Mouse (Mus musculus): ENCODE measurements around the gene Tex35. TPM values are rescaled to one million over a fixed set of nuclear protein-coding genes. Genes with fewer than 3 reads are reported as not detected.

The Tex35 gene
- polyA plus RNA-seq, 1 experiment from 2014 or later = not detected

DNA sequence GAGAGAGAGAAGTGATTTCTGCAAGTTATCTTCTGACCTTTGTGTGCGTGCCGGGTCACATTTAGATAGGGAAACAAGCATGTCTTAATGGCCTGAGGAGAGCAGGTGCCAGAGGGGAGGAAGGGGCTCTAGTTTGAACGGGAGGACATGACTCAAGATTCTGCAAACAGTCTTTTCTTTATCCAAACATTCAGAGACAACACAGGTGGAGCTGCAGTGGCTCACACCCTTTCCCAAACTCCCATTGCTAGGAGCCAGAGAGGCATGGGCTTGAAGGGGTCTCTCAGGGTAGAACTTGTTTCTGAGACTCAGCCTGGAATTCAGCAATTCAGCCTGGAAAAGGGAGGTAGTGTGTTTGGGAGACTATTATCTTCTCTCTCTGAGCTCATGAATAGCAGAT lies 15.4 kb upstream of the Tex35 start:
- DNase-seq (ENCODE audit: low spot score) = no peak
- Histone ChIP-seq H3K36me3 (replicated peaks; ENCODE audit: control insufficient read depth, insufficient read depth) (0 out of 2 replicates have a peak, but pooled peaks cover under 1% of the 10 kb centered on the region), H3K4me1 (replicated peaks; ENCODE audit: control insufficient read depth, insufficient read depth, low read length) (no peaks in the 10 kb centered on the region)

DNA sequence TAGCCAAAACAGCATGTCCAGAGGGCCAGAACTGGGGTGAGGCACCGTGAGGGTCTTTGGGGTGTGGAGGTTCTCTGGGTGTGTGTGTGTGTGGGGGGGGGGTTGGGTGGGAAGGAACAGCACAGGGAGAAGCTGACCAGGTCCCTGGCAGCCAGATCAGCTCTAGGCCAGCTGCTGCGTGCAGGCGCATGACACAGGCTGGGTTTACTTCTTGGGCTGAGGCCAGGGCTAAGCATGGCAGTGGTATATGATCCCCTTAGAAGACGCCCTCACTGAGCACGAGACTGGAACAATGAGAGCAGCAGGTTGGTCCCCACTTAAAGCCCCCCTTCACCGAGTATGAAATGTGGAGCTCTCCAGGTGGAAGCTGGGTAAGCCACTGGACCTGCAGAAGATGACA lies 10.7 kb upstream of the Tex35 start:
- Histone ChIP-seq H3K4me1 (replicated peaks; ENCODE audit: control insufficient read depth, insufficient read depth, low read length) (no peaks in the 10 kb centered on the region), H3K9ac (no peak overlapping the region), H3K27me3 (ENCODE audit: control insufficient read depth, insufficient read depth, low read length) (no peaks in the 10 kb centered on the region), H3K36me3 (replicated peaks; ENCODE audit: control insufficient read depth, insufficient read depth) (no peaks in the 10 kb centered on the region), H3K9me3 (ENCODE audit: control insufficient read depth, low read length) (no peaks in the 10 kb centered on the region), H3K27ac (no peak overlapping the region), H3K4me3 (replicated peaks; ENCODE audit: low read length) (no peak overlapping the region), H3K4me2 (replicated peaks) (no peak overlapping the region)
- WGBS = 86% methylated on average over 6 of the region's 6 CpGs
- DNase-seq (ENCODE audit: low spot score) (no peak), ATAC-seq (ENCODE audit: low FRiP score) (no peak)

More for the DNA sequence above, 15.4 kb upstream of the Tex35 start:
- Histone ChIP-seq H3K4me3 (replicated peaks; ENCODE audit: low read length) (no peak overlapping the region), H3K9me3 (ENCODE audit: control insufficient read depth, low read length) (no peaks in the 10 kb centered on the region), H3K27me3 (ENCODE audit: control insufficient read depth, insufficient read depth, low read length) (no peaks in the 10 kb centered on the region), H3K27ac (no peak overlapping the region), H3K4me2 (replicated peaks) (no peak overlapping the region), H3K9ac (no peak overlapping the region)
- ATAC-seq (ENCODE audit: low FRiP score) = no peak
- 95% methylated on average over 3 of the region's 3 CpGs for WGBS

GRCm38 (mm10) chr1:157117440-157117839 lies 9.0 kb upstream of the Tex35 start:
- H3K4me2 ChIP-seq (replicated peaks) = no peak overlapping the region
- no peak overlapping the region for H3K27ac ChIP-seq
- no peak overlapping the region for H3K4me3 ChIP-seq (replicated peaks; ENCODE audit: low read length)
- H3K36me3 ChIP-seq (replicated peaks; ENCODE audit: control insufficient read depth, insufficient read depth) = no peaks in the 10 kb centered on the region
- H3K27me3 ChIP-seq (ENCODE audit: control insufficient read depth, insufficient read depth, low read length) = no peaks in the 10 kb centered on the region
- no peaks in the 10 kb centered on the region for H3K4me1 ChIP-seq (replicated peaks; ENCODE audit: control insufficient read depth, insufficient read depth, low read length)
- DNase-seq (ENCODE audit: low spot score) (no peak), ATAC-seq (ENCODE audit: low FRiP score) (no peak)
- H3K9me3 ChIP-seq (ENCODE audit: control insufficient read depth, low read length) = no peaks in the 10 kb centered on the region
- WGBS = 91% methylated on average over 3 of the region's 3 CpGs
- no peak overlapping the region for H3K9ac ChIP-seq

DNA sequence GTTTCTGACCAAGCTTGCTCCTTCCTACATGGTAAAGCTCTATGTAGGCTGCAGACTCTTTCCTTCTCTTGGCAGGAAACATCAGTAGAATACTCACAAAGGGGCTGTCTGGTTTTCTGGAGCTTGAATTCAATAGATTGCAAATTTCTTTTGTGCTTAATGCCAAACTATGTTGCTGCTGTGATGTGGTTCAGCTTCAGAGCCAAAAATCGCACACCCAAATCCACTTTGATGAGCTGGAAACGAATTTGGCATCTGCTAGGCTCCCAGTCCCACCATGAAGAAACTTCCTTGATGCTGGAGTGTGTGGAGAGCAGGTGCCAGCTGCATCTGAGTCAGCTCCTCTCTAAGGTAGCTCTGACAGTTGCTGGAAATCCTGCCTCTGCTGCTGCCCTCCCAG lies 6.0 kb upstream of the Tex35 start:
- Histone ChIP-seq H3K4me2 (replicated peaks) (no peak overlapping the region), H3K27me3 (ENCODE audit: control insufficient read depth, insufficient read depth, low read length) (no peaks in the 10 kb centered on the region), H3K9ac (no peak overlapping the region), H3K36me3 (replicated peaks; ENCODE audit: control insufficient read depth, insufficient read depth) (no peaks in the 10 kb centered on the region), H3K4me3 (replicated peaks; ENCODE audit: low read length) (no peak overlapping the region), H3K9me3 (ENCODE audit: control insufficient read depth, low read length) (no peaks in the 10 kb centered on the region), H3K4me1 (replicated peaks; ENCODE audit: control insufficient read depth, insufficient read depth, low read length) (no peaks in the 10 kb centered on the region), H3K27ac (no peak overlapping the region)
- 69% methylated on average over 2 of the region's 2 CpGs for WGBS
- ATAC-seq (ENCODE audit: low FRiP score) (no peak), DNase-seq (ENCODE audit: low spot score) (no peak)

DNA sequence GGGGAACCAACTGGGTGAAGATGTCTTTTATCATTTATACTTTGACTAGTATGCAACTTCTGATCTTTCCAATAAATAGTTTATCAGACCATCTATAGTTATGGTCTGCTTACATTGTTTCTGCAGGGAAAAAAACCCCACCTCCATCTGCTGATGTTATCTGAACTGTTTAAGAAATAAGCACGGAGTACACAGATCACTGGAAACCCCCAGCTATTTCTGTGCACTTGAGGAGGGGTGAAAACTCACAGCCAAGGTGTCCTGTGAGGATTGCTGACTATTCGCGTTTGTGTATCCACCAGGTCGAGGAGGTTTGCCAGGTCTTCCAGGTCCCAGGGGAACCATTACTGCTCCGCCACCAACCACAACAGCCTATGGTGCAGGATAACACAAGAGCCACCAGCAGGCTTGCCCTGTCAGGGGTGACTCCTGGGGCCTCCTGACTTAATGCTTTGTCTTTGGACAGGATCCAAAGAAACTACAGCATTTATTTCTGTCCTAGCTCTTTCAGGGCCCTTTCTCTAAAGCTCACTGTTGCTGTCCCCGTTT lies 1.9 kb upstream of the Tex35 start:
- Histone ChIP-seq H3K27ac (no peak overlapping the region), H3K4me1 (replicated peaks; ENCODE audit: control insufficient read depth, insufficient read depth, low read length) (no peaks in the 10 kb centered on the region), H3K4me3 (replicated peaks; ENCODE audit: low read length) (no peak overlapping the region), H3K9me3 (ENCODE audit: control insufficient read depth, low read length) (no peaks in the 10 kb centered on the region), H3K36me3 (replicated peaks; ENCODE audit: control insufficient read depth, insufficient read depth) (no peaks in the 10 kb centered on the region), H3K4me2 (replicated peaks) (no peak overlapping the region), H3K9ac (no peak overlapping the region), H3K27me3 (ENCODE audit: control insufficient read depth, insufficient read depth, low read length) (no peaks in the 10 kb centered on the region)
- DNase-seq (ENCODE audit: low spot score) (no peak), ATAC-seq (ENCODE audit: low FRiP score) (no peak)
- WGBS = 74% methylated on average over 6 of the region's 6 CpGs

DNA sequence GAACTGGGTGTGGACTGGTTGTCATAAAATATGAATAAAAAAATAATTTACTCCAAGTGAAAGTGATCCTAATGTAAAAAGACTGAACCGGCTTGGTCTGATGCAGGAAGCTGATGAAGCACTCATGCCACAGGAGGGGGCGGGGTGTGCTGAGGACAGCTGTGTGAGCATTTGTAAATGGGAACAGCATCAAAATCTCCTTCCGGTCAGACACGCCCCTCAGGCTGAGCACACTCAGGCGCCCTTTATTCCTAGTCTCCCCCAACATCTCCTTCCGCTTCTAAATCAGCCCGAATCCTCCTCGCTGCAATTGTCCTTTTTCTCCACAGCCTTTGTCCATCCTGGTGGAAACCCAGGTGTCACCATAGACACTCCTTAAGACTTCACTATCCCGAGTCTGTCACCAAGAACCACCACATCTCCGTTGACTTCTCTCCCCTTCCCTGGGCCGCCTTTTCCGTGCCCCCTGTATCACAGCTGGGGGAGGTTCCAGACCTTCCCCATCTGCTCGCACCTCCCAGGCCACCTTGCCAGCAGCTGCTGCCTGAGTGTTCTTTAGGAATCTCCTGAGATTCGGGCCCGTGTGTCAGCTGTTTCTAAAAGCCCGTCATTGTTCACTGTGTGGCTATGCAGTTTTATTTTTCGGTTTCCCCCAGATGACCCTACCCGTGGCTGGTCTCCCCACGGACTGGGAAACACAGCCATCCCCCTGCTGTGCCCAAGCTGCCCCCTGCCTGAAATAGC lies 7.2 kb downstream of the Tex35 start:
- ATAC-seq (ENCODE audit: low FRiP score) = peak; percentile 85
- Histone ChIP-seq H3K4me3 (replicated peaks; ENCODE audit: low read length) (peak overlapping the region; percentile 14; the same call in 1 of the 2 replicates), H3K9ac (peak overlapping the region; percentile 44), H3K9me3 (ENCODE audit: control insufficient read depth, low read length) (no peaks in the 10 kb centered on the region), H3K36me3 (replicated peaks; ENCODE audit: control insufficient read depth, insufficient read depth) (no peaks in the 10 kb centered on the region), H3K27ac (peak overlapping the region; percentile 63), H3K4me1 (replicated peaks; ENCODE audit: control insufficient read depth, insufficient read depth, low read length) (peaks cover 10% of the 10 kb centered on the region), H3K4me2 (replicated peaks) (peak overlapping the region; percentile 46), H3K27me3 (ENCODE audit: control insufficient read depth, insufficient read depth, low read length) (no peaks in the 10 kb centered on the region)
- 9% methylated on average over 19 of the region's 19 CpGs for WGBS
- peak; percentile 55 for DNase-seq (ENCODE audit: low spot score)

GRCm38 (mm10) chr1:157095534-157095933 lies 12.9 kb downstream of the Tex35 start:
- H3K9ac ChIP-seq = no peak overlapping the region
- H3K36me3 ChIP-seq (replicated peaks; ENCODE audit: control insufficient read depth, insufficient read depth) = no peaks in the 10 kb centered on the region
- ATAC-seq (ENCODE audit: low FRiP score) (no peak), DNase-seq (ENCODE audit: low spot score) (no peak)
- no peak overlapping the region for H3K27ac ChIP-seq
- H3K4me1 ChIP-seq (replicated peaks; ENCODE audit: control insufficient read depth, insufficient read depth, low read length) = no peaks in the 10 kb centered on the region
- no peak overlapping the region for H3K4me3 ChIP-seq (replicated peaks; ENCODE audit: low read length)
- WGBS = 87% methylated on average over 4 of the region's 4 CpGs
- H3K4me2 ChIP-seq (replicated peaks) = no peak overlapping the region
- no peaks in the 10 kb centered on the region for H3K9me3 ChIP-seq (ENCODE audit: control insufficient read depth, low read length)
- no peaks in the 10 kb centered on the region for H3K27me3 ChIP-seq (ENCODE audit: control insufficient read depth, insufficient read depth, low read length)

DNA sequence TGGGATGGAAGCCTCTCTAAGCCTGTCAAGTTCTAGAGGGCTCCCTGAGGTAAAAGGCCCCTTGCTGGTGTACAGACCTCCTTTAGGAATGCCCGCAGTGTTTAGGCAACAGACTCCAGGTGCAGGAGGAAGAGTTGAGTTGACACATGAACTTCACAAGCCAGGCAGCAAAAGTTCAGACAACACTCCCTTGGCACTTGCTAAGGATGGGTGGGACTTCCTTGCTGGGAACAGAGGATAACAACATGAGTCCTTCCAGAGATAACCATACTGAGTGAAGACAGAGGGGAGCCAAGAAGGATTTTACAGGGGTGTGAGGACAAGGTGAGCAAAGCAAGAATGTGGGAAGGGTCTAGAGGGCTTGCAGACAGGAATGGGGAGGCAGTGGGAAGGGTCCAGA lies 15.9 kb downstream of the Tex35 start:
- H3K27ac ChIP-seq = no peak overlapping the region
- 100% methylated on average over 1 of the region's 1 CpGs for WGBS
- ATAC-seq (ENCODE audit: low FRiP score) (no peak), DNase-seq (ENCODE audit: low spot score) (no peak)
- no peak overlapping the region for H3K9ac ChIP-seq
- H3K9me3 ChIP-seq (ENCODE audit: control insufficient read depth, low read length) = no peaks in the 10 kb centered on the region
- no peaks in the 10 kb centered on the region for H3K4me1 ChIP-seq (replicated peaks; ENCODE audit: control insufficient read depth, insufficient read depth, low read length)
- H3K4me3 ChIP-seq (replicated peaks; ENCODE audit: low read length) = no peak overlapping the region
- H3K36me3 ChIP-seq (replicated peaks; ENCODE audit: control insufficient read depth, insufficient read depth) = no peaks in the 10 kb centered on the region
- H3K4me2 ChIP-seq (replicated peaks) = no peak overlapping the region
- H3K27me3 ChIP-seq (ENCODE audit: control insufficient read depth, insufficient read depth, low read length) = no peaks in the 10 kb centered on the region

- no peak overlapping the region for H3K27ac ChIP-seq
- H3K27me3 ChIP-seq (ENCODE audit: control insufficient read depth, insufficient read depth, low read length) = no peaks in the 10 kb centered on the region
- no peaks in the 10 kb centered on the region for H3K4me1 ChIP-seq (replicated peaks; ENCODE audit: control insufficient read depth, insufficient read depth, low read length)
- no peak overlapping the region for H3K4me3 ChIP-seq (replicated peaks; ENCODE audit: low read length)
- H3K9ac ChIP-seq = no peak overlapping the region
- H3K4me2 ChIP-seq (replicated peaks) = no peak overlapping the region
- H3K9me3 ChIP-seq (ENCODE audit: control insufficient read depth, low read length) = no peaks in the 10 kb centered on the region
- WGBS = 63% methylated on average over 4 of the region's 4 CpGs
- no peak for ATAC-seq (ENCODE audit: low FRiP score)
- DNase-seq (ENCODE audit: low spot score) = no peak
- H3K36me3 ChIP-seq (replicated peaks; ENCODE audit: control insufficient read depth, insufficient read depth) = no peaks in the 10 kb centered on the region
These were observed 16.3 kb downstream of the Tex35 start for GRCm38 (mm10) chr1:157092140-157092539.
